Mouse (Mus musculus): ENCODE data around the gene Ttc29.
A peak's percentile ranks its signal among the peaks of the same experiment; 100 is the strongest.

Ttc29 gene

GRCm38 (mm10) chr8:78426875-78427768 is 214.0 kb downstream of the Ttc29 start:
- DNase-seq: no peak

DNA sequence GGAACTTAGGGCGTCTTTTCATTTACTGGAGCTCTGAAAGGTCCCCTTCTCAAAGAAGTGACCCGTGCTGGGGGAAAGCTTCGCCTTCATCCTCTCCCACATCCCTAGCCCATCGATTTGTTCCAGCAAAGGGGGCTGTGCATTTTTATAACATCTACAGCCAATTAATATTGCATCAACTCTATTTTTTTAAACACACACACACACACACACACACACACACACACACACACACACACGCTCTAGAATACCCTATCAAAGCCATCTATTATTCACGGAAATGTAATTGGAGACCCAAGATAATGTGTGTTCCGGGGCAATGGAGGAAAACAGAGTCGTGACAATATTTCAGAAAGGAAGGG is 214.7 kb downstream of the Ttc29 start:
- no peak for DNase-seq

GRCm38 (mm10) chr8:78428148-78428547 is 215.1 kb downstream of the Ttc29 start:
- DNase-seq: no peak

DNA sequence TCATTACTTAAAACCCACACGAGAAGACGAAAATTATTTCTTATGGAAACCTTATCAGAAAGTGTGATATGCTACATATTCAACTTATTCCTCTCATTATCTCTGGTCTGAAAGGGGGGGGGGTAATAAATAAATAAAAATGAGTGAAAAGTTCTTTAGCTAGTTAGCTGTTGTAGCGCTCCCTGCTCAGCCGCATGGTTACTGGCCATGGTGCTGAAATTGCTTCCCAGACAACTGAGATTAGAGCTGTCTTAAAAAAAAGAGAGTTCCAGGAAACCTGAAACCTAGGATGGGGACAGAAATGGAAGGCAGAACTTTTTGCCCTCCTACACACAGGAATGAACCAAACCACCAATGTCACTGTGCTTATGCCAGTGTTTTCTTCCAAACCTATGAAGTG is 218.3 kb downstream of the Ttc29 start:
- DNase-seq: no peak

- DNase-seq: no peak
Measured at GRCm38 (mm10) chr8:78432451-78432850, 219.4 kb downstream of the Ttc29 start.

GRCm38 (mm10) chr8:78433318-78433717 is 220.2 kb downstream of the Ttc29 start:
- no peak for DNase-seq

DNA sequence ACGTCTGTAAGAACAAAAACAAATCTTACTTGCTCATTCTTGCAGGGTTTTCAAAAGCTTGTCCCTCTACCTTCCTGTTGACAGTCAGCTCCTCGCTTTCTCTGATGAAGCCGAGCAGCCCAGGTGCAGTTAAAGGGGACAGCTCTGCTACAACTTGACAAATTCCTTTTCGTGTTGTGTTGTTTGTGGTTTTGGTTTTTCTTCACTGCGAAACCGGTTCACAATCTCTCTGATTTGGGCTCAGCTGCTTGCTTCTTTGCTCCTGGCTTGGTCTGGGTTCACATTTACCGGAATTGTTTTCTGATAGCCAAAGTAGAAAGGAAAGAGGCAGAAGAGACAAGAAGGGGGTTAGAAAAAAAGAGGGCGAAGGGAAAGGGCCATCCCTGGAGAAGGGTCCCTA is 221.2 kb downstream of the Ttc29 start:
- DNase-seq: no peak

DNA sequence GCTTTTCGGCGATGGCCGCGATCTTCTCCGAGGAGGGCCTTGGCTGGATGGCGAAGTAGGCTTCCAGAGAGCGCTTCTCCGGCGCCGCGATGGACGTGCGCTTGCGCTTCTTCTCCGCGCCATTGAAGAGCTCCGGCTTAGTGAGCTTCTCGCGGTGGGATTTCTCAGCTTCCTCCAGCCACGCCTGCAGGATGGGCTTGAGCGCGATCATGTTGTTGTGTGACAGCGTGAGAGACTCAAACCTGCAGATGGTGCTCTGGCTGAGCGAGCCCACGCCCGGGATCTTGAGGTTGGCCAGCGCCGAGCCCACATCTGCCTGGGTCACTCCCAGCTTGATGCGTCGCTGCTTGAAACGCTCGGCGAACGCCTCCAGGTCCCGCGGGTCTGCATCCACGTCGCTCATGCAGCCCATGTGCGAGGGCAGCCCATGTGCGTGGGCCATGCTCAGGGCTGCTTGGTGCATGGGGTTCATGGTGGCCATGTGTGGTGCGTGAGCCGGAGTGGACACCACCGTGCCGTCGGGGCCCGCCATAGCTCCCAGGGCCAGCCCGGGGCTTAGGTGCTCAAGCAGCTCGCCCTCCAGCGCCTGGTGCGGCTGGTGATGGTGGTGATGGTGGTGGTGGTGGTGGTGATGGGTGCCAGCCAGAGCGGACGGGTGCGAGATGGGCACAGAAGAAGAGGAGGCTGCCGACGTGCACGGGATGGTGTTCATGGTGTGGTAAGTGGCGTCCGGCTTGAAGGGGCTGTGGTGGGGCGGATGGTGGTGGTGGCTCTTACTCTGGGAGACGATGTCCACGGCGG is 221.9 kb downstream of the Ttc29 start:
- no peak for DNase-seq

DNA sequence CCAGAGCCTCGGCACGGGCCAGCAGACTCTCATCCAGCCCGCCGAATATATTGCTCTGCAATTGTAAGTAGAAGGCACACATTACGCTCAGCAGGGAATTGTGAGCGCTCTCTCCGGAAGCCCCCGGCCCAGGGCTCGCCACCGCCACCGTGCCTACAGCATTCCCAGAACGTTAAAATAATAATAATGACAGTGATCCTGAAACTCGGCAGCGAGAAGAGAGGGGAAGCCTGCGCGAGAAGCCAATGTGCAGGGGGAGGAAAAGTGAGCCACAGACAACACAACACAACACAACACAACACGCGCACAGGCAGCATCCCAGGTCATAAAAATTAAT is 222.5 kb downstream of the Ttc29 start:
- no peak for DNase-seq

DNA sequence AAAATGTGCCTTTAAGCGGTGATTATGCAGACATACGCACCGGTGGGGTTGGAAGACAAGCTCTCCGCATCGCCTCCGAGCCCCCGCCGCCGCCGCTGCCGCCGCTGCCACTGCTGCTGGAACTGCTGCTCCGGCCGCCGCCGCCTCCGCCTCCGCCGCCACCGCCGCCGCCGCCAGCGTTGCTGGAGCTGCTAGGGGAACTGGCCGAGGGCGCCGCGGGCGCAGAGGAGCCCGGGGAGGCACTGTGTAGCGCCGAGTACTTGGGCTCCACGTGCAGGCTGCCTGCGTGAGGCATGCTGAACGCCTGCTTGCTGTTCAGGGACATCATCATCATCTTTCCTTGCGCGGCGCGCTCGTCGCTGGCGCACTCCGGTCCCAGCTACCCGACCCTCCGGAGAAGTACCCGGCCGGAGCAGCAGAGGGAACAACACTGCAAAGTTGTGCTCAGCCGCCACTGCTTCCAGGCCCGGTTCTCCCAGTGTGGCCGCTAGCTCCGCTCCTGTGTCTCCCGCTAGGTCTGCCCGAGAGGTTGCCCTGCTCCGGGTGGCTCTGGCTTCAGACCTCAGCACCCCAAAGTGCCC is 223.1 kb downstream of the Ttc29 start, which contains the start of gene Pou4f2:
Gene Pou4f2, minus strand, starts transcription at position 575 of the 581 bp plus-strand sequence.
- peak; percentile 20 for DNase-seq

DNA sequence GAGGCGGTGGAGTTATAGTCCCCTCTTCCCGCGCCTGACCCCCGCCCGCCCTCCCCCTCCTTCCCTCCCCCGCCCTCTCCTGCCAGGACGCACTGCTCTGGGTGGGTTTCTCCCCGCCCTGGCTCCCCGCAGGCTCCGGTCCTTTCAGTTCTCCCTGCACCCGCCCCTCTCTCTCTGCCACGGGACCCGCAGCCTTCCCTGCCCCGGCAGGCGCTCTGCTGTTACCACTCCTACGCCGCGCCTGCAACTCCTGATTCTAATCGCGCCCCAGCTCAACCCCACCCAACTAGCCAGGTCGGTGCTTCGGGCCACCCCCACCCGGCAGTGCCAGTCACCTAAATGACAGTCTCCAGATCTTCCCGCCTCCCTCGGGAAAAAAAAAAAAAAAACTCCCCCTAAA is 223.6 kb downstream of the Ttc29 start:
- DNase-seq: no peak

DNA sequence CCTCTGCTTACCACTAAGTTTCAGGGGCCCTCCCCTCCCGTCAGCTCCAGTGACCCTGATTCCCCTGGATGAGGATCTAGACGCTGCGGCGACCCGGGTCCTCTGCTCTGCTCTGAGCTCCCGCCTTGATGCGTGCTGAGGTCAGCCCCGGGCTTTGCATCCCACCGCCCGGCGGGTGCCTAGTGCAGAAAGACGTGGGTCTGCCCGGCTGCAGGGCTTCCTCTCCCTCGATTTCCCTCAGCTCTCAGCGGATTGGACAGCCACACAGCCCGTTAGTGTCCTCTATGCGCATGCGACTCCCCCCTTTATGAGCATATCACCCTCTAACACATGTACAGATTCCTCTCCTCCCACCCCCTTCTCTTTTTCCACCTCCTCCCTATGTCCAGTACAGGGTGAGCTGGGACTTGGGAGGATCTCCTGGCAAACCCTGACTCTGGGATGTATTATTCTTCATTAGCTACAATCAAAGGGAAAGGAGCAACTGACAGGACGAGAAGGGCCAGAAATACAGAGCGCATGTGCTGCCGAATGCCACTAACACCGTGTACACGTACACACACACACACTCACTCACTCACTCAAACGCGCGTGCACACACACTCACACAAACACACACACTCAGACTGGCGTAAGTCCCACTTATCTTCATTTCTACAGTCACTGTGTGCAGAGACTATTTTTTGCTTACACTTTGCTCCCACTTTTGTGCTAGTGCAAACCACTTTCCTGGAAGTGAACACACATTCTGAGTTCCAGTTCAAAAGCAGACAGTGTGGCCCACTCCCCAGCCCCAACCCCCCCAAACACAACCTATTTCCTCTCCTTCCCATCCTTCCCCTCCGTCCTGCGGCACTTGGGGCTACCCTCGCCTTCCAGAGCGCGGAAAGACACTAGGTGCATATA is 224.3 kb downstream of the Ttc29 start:
- DNase-seq: no peak

- DNase-seq: no peak
Measured at GRCm38 (mm10) chr8:78438121-78438520, 225.0 kb downstream of the Ttc29 start.

- no peak for DNase-seq
Measured at GRCm38 (mm10) chr8:78442781-78443180, 229.7 kb downstream of the Ttc29 start.
